Mouse (Mus musculus): ENCODE measurements around the gene Tex2. TPM values are rescaled to one million over a fixed set of nuclear protein-coding genes. Genes with fewer than 3 reads are reported as not detected.
"Not testable (repeated sequence)": the region's sequence is repeated elsewhere in the genome, so short reads cannot be mapped to it uniquely, and the experiment has no call there.

Gene Tex2
- polyA plus RNA-seq (2015; fragmentation: Nextera tagmentation; extraction: Ambion mirVana): 29.5 and 38.4 TPM in 2 replicates

DNA sequence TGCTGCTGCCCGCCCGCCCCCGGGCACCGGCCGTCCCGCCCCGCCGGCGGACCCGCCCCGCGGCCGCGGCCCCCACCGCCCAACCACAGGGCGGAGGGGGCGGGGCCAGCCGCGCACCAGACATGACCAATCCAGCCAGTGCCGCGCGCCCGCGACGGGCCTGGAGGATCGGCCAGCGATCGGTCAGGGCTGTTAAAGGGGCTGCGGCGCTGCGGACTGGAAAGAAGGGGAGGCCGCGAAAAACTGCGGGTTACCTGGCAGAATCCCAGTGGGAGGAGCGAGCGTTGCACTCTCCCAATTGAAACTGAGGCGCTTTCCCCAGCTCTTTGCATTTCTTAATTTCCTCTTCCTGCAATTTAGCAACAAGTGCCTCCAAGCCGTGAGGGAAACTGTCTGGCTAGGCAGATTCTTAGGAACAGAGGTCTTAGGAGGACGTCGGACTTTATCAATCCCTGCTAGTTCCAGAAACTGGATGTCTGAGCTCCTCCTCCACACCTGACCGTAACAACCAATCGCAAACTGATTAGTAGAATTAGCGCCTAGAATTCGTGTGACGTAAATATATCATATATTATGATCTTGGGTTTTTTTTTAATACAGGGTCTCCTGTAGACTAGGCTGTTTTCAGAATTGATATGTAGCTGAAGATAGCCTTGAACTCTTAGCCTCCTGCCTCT, at the start of gene Tex2:
Gene Tex2 (minus strand): TSS at position 463 of the 677 bp plus-strand sequence.
- H3K9me3 ChIP-seq (ENCODE audit: control insufficient read depth, low read length): no peaks in the 10 kb centered on the region
- peak within 1 kb of the TSS; percentile 84 for H3K4me2 ChIP-seq (ENCODE audit: low read length)
- H3K36me3 ChIP-seq (ENCODE audit: control insufficient read depth, insufficient read depth, low read length): no peaks in the 10 kb centered on the region
- peak; percentile 98 for ATAC-seq
- H3K9ac ChIP-seq (ENCODE audit: low read depth, low read length): peak within 1 kb of the TSS; percentile 89
- H3K27ac ChIP-seq (ENCODE audit: low read depth, low read length): peak within 1 kb of the TSS; percentile 85
- H3K4me3 ChIP-seq (ENCODE audit: low read length): peak within 1 kb of the TSS; percentile 95
- H3K27me3 ChIP-seq (replicated peaks; ENCODE audit: control insufficient read depth, insufficient read depth, low read length): no peaks in the 10 kb centered on the region
- H3K4me1 ChIP-seq (ENCODE audit: control insufficient read depth, insufficient read depth, low read depth, low read length): peaks cover 13% of the 10 kb centered on the region
- under 1% methylated on average over 31 of the region's 45 CpGs for WGBS

DNA sequence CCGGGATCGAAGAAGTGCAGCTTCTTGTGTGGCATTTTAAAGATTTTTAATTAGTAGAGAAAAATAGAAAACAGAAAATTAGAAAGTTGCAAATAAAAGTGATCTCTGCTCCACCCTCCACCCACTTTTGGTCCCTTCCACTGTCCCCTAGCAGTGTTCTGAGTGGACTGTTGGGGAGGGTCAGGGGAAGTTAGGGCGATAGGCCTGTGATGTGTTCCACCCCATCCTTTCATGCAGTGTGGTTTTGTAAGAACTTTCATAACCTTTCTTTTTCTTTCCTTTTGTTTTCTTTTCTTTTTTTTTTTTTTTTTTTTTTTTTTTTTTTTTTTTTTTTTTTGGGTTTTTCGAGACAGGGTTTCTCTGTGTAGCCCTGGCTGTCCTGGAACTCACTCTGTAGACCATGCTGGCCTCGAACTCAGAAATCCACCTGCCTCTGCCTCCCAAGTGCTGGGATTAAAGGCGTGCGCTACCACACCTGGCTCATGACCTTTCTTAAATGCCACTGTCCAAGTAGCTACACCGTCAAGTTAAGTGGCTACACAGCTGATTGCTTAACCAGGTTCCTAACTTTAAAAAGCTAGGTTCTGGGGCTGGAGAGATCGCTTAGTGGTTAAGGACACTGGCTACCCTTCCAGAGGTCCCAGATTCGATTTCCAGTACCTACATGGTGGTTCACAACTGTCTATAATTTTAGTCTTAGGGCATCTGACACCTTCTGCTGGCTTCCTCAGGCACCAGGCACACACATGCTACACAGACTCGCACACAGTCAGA, 49.6 kb upstream of the Tex2 start:
- Histone ChIP-seq H3K9me3 (ENCODE audit: control insufficient read depth, low read length) (no peaks in the 10 kb centered on the region), H3K36me3 (ENCODE audit: control insufficient read depth, insufficient read depth, low read length) (no peaks in the 10 kb centered on the region), H3K27me3 (replicated peaks; ENCODE audit: control insufficient read depth, insufficient read depth, low read length) (no peaks in the 10 kb centered on the region), H3K9ac (ENCODE audit: low read depth, low read length) (no peak overlapping the region), H3K27ac (ENCODE audit: low read depth, low read length) (no peak overlapping the region), H3K4me1 (ENCODE audit: control insufficient read depth, insufficient read depth, low read depth, low read length) (peaks cover 14% of the 10 kb centered on the region), H3K4me2 (ENCODE audit: low read length) (no peak overlapping the region), H3K4me3 (ENCODE audit: low read length) (no peak overlapping the region)
- ATAC-seq: no peak
- WGBS: 87% methylated on average over 10 of the region's 11 CpGs

DNA sequence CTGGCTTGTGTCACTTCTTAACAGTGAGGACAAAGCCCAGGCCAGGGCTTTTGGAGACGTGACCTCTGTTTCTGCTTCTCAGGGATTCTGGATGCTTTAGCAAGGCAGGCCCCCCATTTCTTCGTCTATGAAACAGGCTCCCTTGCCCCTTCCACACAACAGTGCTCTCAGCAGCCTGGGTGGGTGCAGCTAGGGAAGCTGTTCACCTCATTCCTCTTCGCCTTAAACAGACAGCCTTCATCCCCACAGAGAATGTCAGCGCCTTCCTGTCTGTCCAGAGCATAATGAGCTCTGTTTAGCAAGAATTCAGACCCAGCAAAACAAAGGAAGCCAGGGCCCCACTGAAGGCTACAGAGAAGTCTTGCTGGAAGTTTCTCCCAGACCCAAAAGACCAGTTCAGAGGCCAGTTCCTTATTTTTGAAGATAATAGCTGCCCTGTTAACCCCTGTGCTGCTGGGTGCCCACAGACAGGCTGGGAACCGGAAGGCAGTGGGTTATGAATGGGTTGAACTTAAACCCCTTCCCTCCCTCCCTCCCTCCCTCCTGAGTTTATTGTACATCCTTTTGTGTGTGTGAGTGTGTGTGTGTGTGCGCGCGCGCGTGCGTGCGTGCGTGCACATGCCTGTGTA, 47.3 kb upstream of the Tex2 start:
- no peak overlapping the region for H3K4me2 ChIP-seq (ENCODE audit: low read length)
- H3K9ac ChIP-seq (ENCODE audit: low read depth, low read length): no peak overlapping the region
- H3K4me1 ChIP-seq (ENCODE audit: control insufficient read depth, insufficient read depth, low read depth, low read length): peaks cover 15% of the 10 kb centered on the region
- no peaks in the 10 kb centered on the region for H3K36me3 ChIP-seq (ENCODE audit: control insufficient read depth, insufficient read depth, low read length)
- H3K9me3 ChIP-seq (ENCODE audit: control insufficient read depth, low read length): no peaks in the 10 kb centered on the region
- peak overlapping the region; percentile 54 for H3K27ac ChIP-seq (ENCODE audit: low read depth, low read length)
- no peak overlapping the region for H3K4me3 ChIP-seq (ENCODE audit: low read length)
- no peaks in the 10 kb centered on the region for H3K27me3 ChIP-seq (replicated peaks; ENCODE audit: control insufficient read depth, insufficient read depth, low read length)
- WGBS: 37% methylated on average over 13 of the region's 13 CpGs
- no peak for ATAC-seq

DNA sequence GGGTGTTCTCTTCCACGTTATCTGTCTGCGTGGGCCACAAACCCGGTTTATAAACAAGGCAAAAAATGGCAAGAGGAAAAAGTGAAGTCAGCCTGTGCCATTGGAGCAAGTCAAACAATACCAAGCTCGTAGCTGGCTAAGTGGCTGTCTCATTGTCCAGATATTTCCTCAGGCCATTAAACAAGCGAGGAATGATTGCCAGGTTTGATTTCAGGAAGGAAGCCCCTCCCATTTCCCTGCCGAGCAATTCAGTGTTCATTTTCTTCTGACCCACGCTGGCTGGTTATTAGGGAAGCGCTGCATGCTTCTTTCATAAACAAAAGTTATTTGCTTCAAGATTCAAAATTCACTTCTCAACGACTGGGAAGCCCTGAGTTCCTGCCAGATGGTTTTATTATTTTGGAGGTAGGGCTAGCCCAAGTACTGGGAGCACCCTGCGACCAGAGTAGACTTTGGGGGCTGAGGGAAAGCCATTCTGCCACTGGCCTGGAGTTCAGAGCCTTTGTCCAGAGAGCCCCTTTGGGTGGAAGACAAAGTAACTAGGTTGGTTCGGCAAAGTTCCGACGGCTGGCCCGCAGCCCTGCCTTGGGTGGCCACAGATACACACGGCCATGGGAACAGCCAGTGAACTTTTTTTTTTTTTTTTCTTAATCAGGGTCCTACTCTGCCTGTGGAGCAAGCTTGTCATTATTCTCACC, 46.5 kb upstream of the Tex2 start:
- no peaks in the 10 kb centered on the region for H3K9me3 ChIP-seq (ENCODE audit: control insufficient read depth, low read length)
- WGBS: 39% methylated on average over 15 of the region's 15 CpGs
- H3K27me3 ChIP-seq (replicated peaks; ENCODE audit: control insufficient read depth, insufficient read depth, low read length): no peaks in the 10 kb centered on the region
- no peak overlapping the region for H3K4me3 ChIP-seq (ENCODE audit: low read length)
- H3K27ac ChIP-seq (ENCODE audit: low read depth, low read length): peak overlapping the region; percentile 54
- no peak for ATAC-seq
- H3K4me1 ChIP-seq (ENCODE audit: control insufficient read depth, insufficient read depth, low read depth, low read length): peaks cover 15% of the 10 kb centered on the region
- H3K9ac ChIP-seq (ENCODE audit: low read depth, low read length): no peak overlapping the region
- no peaks in the 10 kb centered on the region for H3K36me3 ChIP-seq (ENCODE audit: control insufficient read depth, insufficient read depth, low read length)
- H3K4me2 ChIP-seq (ENCODE audit: low read length): no peak overlapping the region

DNA sequence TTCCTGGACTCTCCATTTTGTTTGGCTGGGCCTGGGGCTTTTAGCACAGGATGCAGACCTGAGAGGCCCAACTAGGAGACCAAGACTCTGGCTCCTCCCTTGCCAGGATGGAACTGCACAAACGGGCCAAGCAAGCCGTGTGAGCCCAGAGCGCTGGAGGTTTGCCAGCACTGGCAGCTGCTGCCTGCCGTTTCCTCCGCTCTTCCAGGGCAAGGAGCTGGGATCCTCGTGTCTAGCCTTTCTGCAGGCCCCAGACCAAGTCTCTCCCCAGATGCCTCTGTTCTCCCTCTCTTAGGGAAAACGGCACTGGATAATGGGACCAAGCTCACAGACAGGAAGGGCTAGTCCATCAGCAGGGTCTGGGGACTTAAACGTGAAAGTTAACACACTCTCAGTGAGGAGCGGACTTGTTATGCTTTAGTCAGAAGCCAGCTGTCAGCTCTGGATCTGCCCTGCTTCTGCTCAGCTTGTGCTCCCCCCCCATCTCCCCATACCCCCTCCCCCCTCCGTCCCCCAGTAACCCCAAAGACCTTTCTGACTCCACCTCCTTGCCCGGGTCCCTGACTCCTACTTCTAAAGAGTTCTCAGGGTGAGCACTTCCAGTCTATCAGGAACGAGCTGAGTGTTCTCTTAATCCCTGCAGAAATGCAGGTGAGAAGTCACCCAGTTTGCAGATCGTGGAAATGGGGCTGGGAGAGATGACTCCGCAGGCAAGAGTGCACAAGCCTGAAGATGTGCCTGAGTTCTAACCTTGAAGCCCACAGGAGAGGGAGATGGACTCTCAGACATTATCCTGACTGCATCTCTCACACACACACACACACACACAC, 45.0 kb upstream of the Tex2 start:
- no peak overlapping the region for H3K4me3 ChIP-seq (ENCODE audit: low read length)
- 15% methylated on average over 14 of the region's 14 CpGs for WGBS

DNA sequence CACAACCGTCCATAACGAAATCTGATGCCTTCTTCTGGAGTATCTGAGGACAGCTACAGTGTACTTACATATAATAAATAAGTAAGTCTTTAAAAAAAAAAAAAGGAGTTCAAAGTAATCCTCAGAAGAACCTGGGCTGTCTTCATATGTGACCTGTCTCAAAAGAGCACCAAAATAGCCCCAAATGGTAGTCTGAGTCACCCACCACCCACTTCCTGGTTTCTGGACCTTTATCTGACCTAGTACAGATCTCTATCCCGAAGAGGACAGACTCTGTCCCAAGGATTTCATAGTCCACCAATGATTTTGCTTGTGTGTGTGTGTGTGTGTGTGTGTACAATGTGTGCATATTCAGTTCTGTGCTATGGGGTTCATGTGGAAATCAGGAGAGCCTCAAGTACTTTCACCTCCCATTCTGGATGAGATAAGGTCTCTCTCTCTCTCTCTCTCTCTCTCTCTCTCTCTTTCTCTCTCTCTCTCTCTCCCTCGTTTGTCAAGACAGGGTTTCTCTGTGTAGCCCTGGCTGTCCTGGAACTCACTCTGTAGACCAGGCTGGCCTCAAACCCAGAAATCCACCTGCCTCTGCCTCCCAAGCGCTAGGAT, 43.8 kb upstream of the Tex2 start:
- H3K27me3 ChIP-seq (replicated peaks; ENCODE audit: control insufficient read depth, insufficient read depth, low read length); H3K4me2 ChIP-seq (ENCODE audit: low read length); ATAC-seq; H3K9ac ChIP-seq (ENCODE audit: low read depth, low read length); H3K27ac ChIP-seq (ENCODE audit: low read depth, low read length); H3K4me3 ChIP-seq (ENCODE audit: low read length); H3K36me3 ChIP-seq (ENCODE audit: control insufficient read depth, insufficient read depth, low read length); H3K9me3 ChIP-seq (ENCODE audit: control insufficient read depth, low read length): not testable (repeated sequence)
- 84% methylated on average over 5 of the region's 5 CpGs for WGBS
- H3K4me1 ChIP-seq (ENCODE audit: control insufficient read depth, insufficient read depth, low read depth, low read length): peaks cover 15% of the 10 kb centered on the region

More for the DNA sequence above, 45.0 kb upstream of the Tex2 start:
- Histone ChIP-seq H3K36me3 (ENCODE audit: control insufficient read depth, insufficient read depth, low read length) (no peaks in the 10 kb centered on the region), H3K4me1 (ENCODE audit: control insufficient read depth, insufficient read depth, low read depth, low read length) (peaks cover 15% of the 10 kb centered on the region), H3K27ac (ENCODE audit: low read depth, low read length) (peak overlapping the region; percentile 78), H3K4me2 (ENCODE audit: low read length) (peak overlapping the region; percentile 19; the same call in 1 of the 2 replicates), H3K9ac (ENCODE audit: low read depth, low read length) (peak overlapping the region; percentile 33; the same call in 1 of the 2 replicates), H3K27me3 (replicated peaks; ENCODE audit: control insufficient read depth, insufficient read depth, low read length) (no peaks in the 10 kb centered on the region), H3K9me3 (ENCODE audit: control insufficient read depth, low read length) (no peaks in the 10 kb centered on the region)
- peak; percentile 92 for ATAC-seq

DNA sequence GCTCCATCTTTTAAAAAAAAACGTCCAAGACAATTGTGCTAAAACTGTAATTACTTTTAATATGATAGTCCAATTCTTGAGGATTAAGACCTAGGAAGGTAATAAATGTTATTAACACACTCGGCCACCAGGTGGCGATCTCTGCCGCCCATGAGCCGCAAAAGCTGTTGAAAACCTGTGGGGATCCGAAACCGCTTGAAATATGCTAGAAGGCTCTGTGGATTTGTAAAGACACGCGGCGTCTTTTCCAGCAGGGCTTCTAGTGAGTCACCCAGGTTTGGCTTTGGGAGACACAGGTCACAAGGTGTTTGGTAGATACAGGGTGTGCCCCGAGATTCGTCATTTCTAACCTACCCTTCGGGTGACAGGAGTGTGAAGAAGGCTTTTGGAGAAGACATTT, 35.1 kb upstream of the Tex2 start:
- Histone ChIP-seq H3K9ac (ENCODE audit: low read depth, low read length) (no peak overlapping the region), H3K36me3 (ENCODE audit: control insufficient read depth, insufficient read depth, low read length) (no peaks in the 10 kb centered on the region)
- no peak for ATAC-seq

DNA sequence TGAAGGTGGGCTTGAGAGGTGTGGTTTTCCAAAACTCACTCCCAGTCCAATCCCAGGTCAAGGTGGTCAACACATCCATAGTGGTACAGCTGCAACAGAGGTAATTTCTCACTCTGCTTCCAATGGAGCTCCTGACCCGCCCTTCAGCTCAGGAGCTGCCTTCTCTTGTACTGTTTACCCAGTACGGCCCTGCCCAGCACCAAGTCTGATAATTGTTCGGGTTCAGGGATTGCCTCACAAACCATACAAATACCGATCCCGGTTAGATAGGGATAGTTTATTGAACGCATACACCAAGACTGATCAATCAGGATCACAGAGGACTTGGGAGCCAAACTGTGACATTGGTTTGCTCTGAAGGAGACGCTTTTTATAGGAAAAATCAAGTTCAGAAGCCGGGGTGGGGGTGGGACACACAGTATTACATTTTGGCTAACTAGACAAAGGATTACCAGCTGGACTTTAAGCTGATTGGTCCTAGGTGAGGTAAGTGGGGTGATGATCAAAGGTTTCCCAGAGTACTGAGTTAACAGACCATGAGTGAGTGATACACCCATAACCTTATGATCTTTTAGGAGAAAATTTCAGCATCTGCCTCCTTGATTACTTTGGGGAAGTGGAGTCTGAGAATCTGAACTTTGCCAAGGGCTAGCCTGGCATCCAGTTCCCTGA, 29.9 kb upstream of the Tex2 start:
- H3K9me3 ChIP-seq (ENCODE audit: control insufficient read depth, low read length): no peaks in the 10 kb centered on the region
- no peaks in the 10 kb centered on the region for H3K27me3 ChIP-seq (replicated peaks; ENCODE audit: control insufficient read depth, insufficient read depth, low read length)
- ATAC-seq: no peak
- peaks cover 2% of the 10 kb centered on the region; the same call in 1 of the 2 replicates for H3K4me1 ChIP-seq (ENCODE audit: control insufficient read depth, insufficient read depth, low read depth, low read length)
- H3K36me3 ChIP-seq (ENCODE audit: control insufficient read depth, insufficient read depth, low read length): no peaks in the 10 kb centered on the region
- H3K4me3 ChIP-seq (ENCODE audit: low read length): no peak overlapping the region
- 81% methylated on average over 8 of the region's 8 CpGs for WGBS
- H3K9ac ChIP-seq (ENCODE audit: low read depth, low read length): no peak overlapping the region
- H3K27ac ChIP-seq (ENCODE audit: low read depth, low read length): no peak overlapping the region
- no peak overlapping the region for H3K4me2 ChIP-seq (ENCODE audit: low read length)

More for the DNA sequence above, 35.1 kb upstream of the Tex2 start:
- Histone ChIP-seq H3K9me3 (ENCODE audit: control insufficient read depth, low read length) (no peaks in the 10 kb centered on the region), H3K4me2 (ENCODE audit: low read length) (no peak overlapping the region), H3K27ac (ENCODE audit: low read depth, low read length) (no peak overlapping the region), H3K4me3 (ENCODE audit: low read length) (no peak overlapping the region), H3K27me3 (replicated peaks; ENCODE audit: control insufficient read depth, insufficient read depth, low read length) (no peaks in the 10 kb centered on the region), H3K4me1 (ENCODE audit: control insufficient read depth, insufficient read depth, low read depth, low read length) (no peaks in the 10 kb centered on the region)
- 26% methylated on average over 13 of the region's 13 CpGs for WGBS
